Mouse (Mus musculus) lung, postnatal 0 days (tissue): ENCODE results near the gene Cited1.
"Not testable (repeated sequence)": the region's sequence is repeated elsewhere in the genome, so short reads cannot be mapped to it uniquely, and the experiment has no call there.

Source experiments
- CTCF ChIP-seq: IDR thresholded peaks from 2 replicates; pipeline ENCODE4 v1.5.1; 2016; ENCODE audit warnings: antibody characterized with exemption, mild to moderate bottlenecking
- EP300 ChIP-seq: IDR thresholded peaks from 2 replicates; pipeline ENCODE4 v1.6.1; 2016; ENCODE audit warnings: antibody characterized with exemption, mild to moderate bottlenecking, control low read depth

GRCm38 (mm10) chrX:102215356-102215755 lies 36.6 kb downstream of the Cited1 start:
- not testable (repeated sequence) for TF ChIP-seq EP300
- TF ChIP-seq CTCF = peak; percentile 57
